Mouse (Mus musculus): ENCODE results near the gene Parp6.

DNA sequence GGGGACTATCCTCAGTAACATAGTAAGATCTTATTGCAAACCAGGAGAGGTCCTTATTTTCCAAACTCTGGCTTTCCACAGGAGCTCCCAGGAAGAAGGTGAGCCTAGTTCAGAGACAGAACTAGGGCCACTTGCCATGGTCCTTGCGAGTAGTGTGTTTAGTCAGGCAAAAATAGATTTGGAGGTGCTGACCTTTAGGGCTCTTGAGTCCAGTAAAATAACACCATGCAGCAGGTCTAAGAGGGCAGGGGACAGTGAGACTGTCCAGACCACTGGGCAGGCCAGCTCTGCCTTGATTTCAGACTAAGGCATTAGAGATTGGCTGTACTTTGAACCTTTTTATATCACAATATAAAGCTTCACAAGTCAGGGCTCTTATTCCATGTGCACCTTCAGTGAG lies 49.7 kb downstream of the Parp6 start:
- TF ChIP-seq CTCF (conservative IDR thresholded peaks at IDR 0.05 in 1 of 2, IDR thresholded peaks at IDR 0.05 in 1 of 2; ENCODE audit: low read depth in 2 of 2, low read length in 2 of 2) = no peak
- TF ChIP-seq NRF1 (IDR thresholded peaks at IDR 0.05; ENCODE audit: low read depth, low read length) = no peak

All from CH12.LX (cell line).